Mouse (Mus musculus) heart, postnatal 0 days (tissue): ENCODE results near the gene Ulk3. TPM values are rescaled to one million over a fixed set of nuclear protein-coding genes. Genes with fewer than 3 reads are reported as not detected.

Experiments used
- ATAC-seq: fragments of 200-750 bp; cut with Nextera tagmentation; 2 replicates; pipeline ENCODE4 v1.8.0; 2017; ENCODE audit warnings: low read depth, moderate number of reproducible peaks, moderate library complexity; ENCODE audit not compliant: insufficient read depth
- DNase-seq: peaks from one replicate; pipeline ENCODE4 v3.0.0-alpha.2; 2016; ENCODE audit warnings: low spot score
- H3K27ac ChIP-seq: fragments of 300-500 bp; sonication (generic); 2 replicates; pipeline ENCODE4 v1.5.1; 2014; ENCODE audit warnings: low read depth, mild to moderate bottlenecking
- H3K27me3 ChIP-seq: fragments of 300-500 bp; sonication (generic); 2 replicates; pipeline ENCODE4 v1.6.1; 2014; ENCODE audit warnings: low read length, mixed read lengths; ENCODE audit not compliant: control insufficient read depth, insufficient read depth
- H3K36me3 ChIP-seq: fragments of 300-500 bp; sonication (generic); replicated peaks from 2 replicates; pipeline ENCODE4 v1.6.1; 2014; ENCODE audit warnings: low read length, mixed read lengths; ENCODE audit not compliant: control insufficient read depth, insufficient read depth
- H3K4me1 ChIP-seq: fragments of 300-500 bp; sonication (generic); 2 replicates; pipeline ENCODE4 v1.6.1; 2014; ENCODE audit warnings: antibody characterized with exemption; ENCODE audit not compliant: control insufficient read depth, insufficient read depth
- H3K4me2 ChIP-seq: fragments of 300-500 bp; sonication (generic); 2 replicates; pipeline ENCODE4 v1.6.1; 2014; ENCODE audit warnings: low read depth, mild to moderate bottlenecking, low read length, moderate library complexity
- H3K4me3 ChIP-seq: fragments of 300-500 bp; sonication (generic); 2 replicates; pipeline ENCODE4 v1.5.1; 2014; ENCODE audit warnings: low read depth, low read length
- H3K9ac ChIP-seq: fragments of 300-500 bp; sonication (generic); replicated peaks from 2 replicates; pipeline ENCODE4 v1.6.1; 2014; ENCODE audit warnings: low read depth, low read length, mixed read lengths
- H3K9me3 ChIP-seq: fragments of 300-500 bp; sonication (generic); replicated peaks from 2 replicates; pipeline ENCODE4 v1.6.1; 2016; ENCODE audit warnings: low read length; ENCODE audit not compliant: control insufficient read depth
- CTCF ChIP-seq: IDR thresholded peaks from 2 replicates; pipeline ENCODE4 v1.5.1; 2016; ENCODE audit warnings: antibody characterized with exemption, control low read depth, low read depth
- EP300 ChIP-seq: IDR thresholded peaks from 2 replicates; pipeline ENCODE4 v1.6.1; 2016; ENCODE audit warnings: antibody characterized with exemption, low read depth
- WGBS: fragments of 180-500 bp; shearing (Covaris S2); extraction: QIAGEN DNeasy Blood & Tissue Kit; methylation state at CpG from one replicate; pipeline ENCODE4 v1.1.7; 2014; 5-methylcytosine and 5-hydroxymethylcytosine counted together
- polyA plus RNA-seq: library from polyadenylated mRNA; unstranded; fragments of >200 nt; fragmentation: Nextera tagmentation; extraction: Ambion mirVana; gene quantifications from 2 replicates; pipeline ENCODE4 v1.2.1, GENCODE M21; 2015
- total RNA-seq: library from RNA; depleted of rRNA; stranded (reverse); fragments of >200 nt; gene quantifications from 2 replicates; pipeline ENCODE4 v1.2.3, GENCODE M21; 2014; ENCODE audit warnings: low replicate concordance

Ulk3 gene
- total and polyA plus RNA-seq, 2 experiments from 2014 or later = 8.0 to 189 TPM

GRCm38 (mm10) chr9:57549186-57549585 lies 40.1 kb upstream of the Ulk3 start:
- H3K4me2 ChIP-seq = no peak overlapping the region
- H3K4me3 ChIP-seq = no peak overlapping the region
- H3K9ac ChIP-seq = no peak overlapping the region
- peak overlapping the region; percentile 89 for H3K27ac ChIP-seq
- H3K9me3 ChIP-seq = no peaks in the 10 kb centered on the region
- DNase-seq (no peak), ATAC-seq (no peak)
- TF ChIP-seq CTCF = no peak
- TF ChIP-seq EP300 = no peak
- no peaks in the 10 kb centered on the region for H3K27me3 ChIP-seq
- WGBS = 70% methylated on average over 4 of the region's 4 CpGs
- H3K4me1 ChIP-seq = peaks cover 39% of the 10 kb centered on the region
- H3K36me3 ChIP-seq = peaks cover 47% of the 10 kb centered on the region

GRCm38 (mm10) chr9:57550126-57550862 lies 39.0 kb upstream of the Ulk3 start:
- Histone ChIP-seq H3K36me3 (peaks cover 36% of the 10 kb centered on the region), H3K4me2 (peak overlapping the region; percentile 29), H3K4me3 (no peak overlapping the region), H3K9ac (no peak overlapping the region; the same call in 1 of the 2 replicates), H3K9me3 (no peaks in the 10 kb centered on the region), H3K27me3 (no peaks in the 10 kb centered on the region), H3K27ac (peak overlapping the region; percentile 89), H3K4me1 (peaks cover 39% of the 10 kb centered on the region)
- DNase-seq (peak; percentile 83), ATAC-seq (peak; percentile 85)
- 49% methylated on average over 11 of the region's 11 CpGs for WGBS
- no peak for TF ChIP-seq CTCF
- peak; percentile 46; the same call in 1 of the 2 replicates for TF ChIP-seq EP300

- peak within 1 kb of the TSS; percentile 75 for H3K9ac ChIP-seq
- peak; percentile 73 for DNase-seq
- TF ChIP-seq CTCF = no peak
- TF ChIP-seq EP300 = no peak
- H3K4me3 ChIP-seq = peak within 1 kb of the TSS; percentile 67
- no peaks in the 10 kb centered on the region for H3K27me3 ChIP-seq
- ATAC-seq = peak; percentile 31; the same call in 1 of the 2 replicates
- H3K4me2 ChIP-seq = peak within 1 kb of the TSS; percentile 75
- peaks cover 18% of the 10 kb centered on the region for H3K36me3 ChIP-seq
- WGBS = 3% methylated on average over 28 of the region's 28 CpGs
- no peaks in the 10 kb centered on the region for H3K9me3 ChIP-seq
- 0 out of 2 replicates have a peak within 1 kb of the TSS, but pooled peaks have one; percentile 16 for H3K27ac ChIP-seq
- H3K4me1 ChIP-seq = peaks cover 36% of the 10 kb centered on the region
Observed at GRCm38 (mm10) chr9:57552139-57552887, 36.9 kb upstream of the Ulk3 start, which contains the start of gene Mpi. TSS of gene Mpi (minus strand) at chr9:57552763.

- Histone ChIP-seq H3K27me3 (no peaks in the 10 kb centered on the region), H3K4me1 (peaks cover 35% of the 10 kb centered on the region), H3K4me3 (no peak overlapping the region), H3K4me2 (no peak overlapping the region), H3K9ac (no peak overlapping the region), H3K27ac (no peak overlapping the region), H3K36me3 (peaks cover 10% of the 10 kb centered on the region), H3K9me3 (no peaks in the 10 kb centered on the region)
- no peak for DNase-seq
- no peak for ATAC-seq
- whole genome bisulfite sequencing = 72% methylated on average over 11 of the region's 11 CpGs
- TF ChIP-seq CTCF = no peak
- TF ChIP-seq EP300 = no peak
Observed at GRCm38 (mm10) chr9:57553119-57553518, 36.1 kb upstream of the Ulk3 start.

GRCm38 (mm10) chr9:57554753-57555152 lies 34.5 kb upstream of the Ulk3 start:
- Histone ChIP-seq H3K27ac (no peak overlapping the region), H3K9ac (no peak overlapping the region), H3K4me3 (no peak overlapping the region), H3K36me3 (no peaks in the 10 kb centered on the region), H3K4me1 (peaks cover 19% of the 10 kb centered on the region), H3K27me3 (no peaks in the 10 kb centered on the region), H3K9me3 (no peaks in the 10 kb centered on the region), H3K4me2 (no peak overlapping the region)
- TF ChIP-seq CTCF = no peak
- TF ChIP-seq EP300 = no peak
- WGBS = 55% methylated on average over 3 of the region's 3 CpGs
- ATAC-seq (no peak), DNase-seq (no peak)
